Mouse (Mus musculus) left cerebral cortex, postnatal 14 days (tissue): ENCODE results near the gene Cga. TPM values are rescaled to one million over a fixed set of nuclear protein-coding genes. Genes with fewer than 3 reads are reported as not detected.
"Not testable (repeated sequence)": the region's sequence is repeated elsewhere in the genome, so short reads cannot be mapped to it uniquely, and the experiment has no call there.

Experiments
- DNase-seq, 2 experiments: peaks; one replicate each; pipeline ENCODE4 v3.0.0; 2021 to 2022; ENCODE audit warnings: low spot score in 2 of 2, mixed read lengths in 1 of 2
- intact Hi-C: fragments of 180-260 bp; cut with DNase I; formaldehyde crosslinking; loops from one replicate; pipeline ENCODE4 v1.15.1; 2025
- total RNA-seq, 2 experiments: library from RNA; stranded (reverse); gene quantifications; 2 replicates each; pipeline ENCODE4 v1.2.3; 2021

Gene Cga
- total RNA-seq, 2 experiments from 2014 or later = not detected

- intact Hi-C loops = no loop called here
- no peak for DNase-seq
Measured at GRCm38 (mm10) chr4:34887295-34887694, 6.3 kb upstream of the Cga start.

DNA sequence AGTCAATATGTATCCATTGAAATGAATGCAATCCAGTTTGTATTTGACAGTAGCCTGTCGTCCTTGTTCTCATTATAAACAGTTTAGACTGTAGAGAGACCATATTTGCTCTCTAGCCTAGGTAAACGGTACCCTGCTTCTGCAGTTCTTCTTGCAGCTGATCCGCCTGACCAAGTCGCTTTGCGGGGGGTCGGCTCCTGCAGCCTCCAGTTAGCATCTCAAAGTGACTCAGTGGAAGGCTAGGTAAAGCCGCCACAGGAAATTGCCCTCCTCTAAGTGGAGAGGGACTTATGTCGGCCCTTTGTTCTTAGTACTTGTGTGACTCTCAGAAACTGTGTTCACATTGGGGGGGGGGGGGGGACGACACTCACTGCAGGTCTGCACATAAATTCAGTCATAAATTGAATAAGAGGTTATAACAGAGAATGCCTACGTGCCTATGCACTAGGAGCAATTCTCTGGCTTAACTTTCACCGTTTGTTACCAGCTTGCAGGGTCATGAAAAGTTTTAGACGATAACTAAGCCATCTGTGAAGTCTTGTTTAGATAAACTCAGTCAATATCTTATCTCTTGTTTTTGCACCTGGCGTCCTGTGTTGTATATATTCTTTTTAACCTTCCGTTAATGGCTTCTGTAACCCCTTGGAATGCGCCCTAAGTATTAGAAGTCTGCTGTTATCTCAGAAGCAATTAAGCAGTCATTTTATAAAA, 4.3 kb upstream of the Cga start:
- no peak for DNase-seq

GRCm38 (mm10) chr4:34889812-34890185, 3.8 kb upstream of the Cga start:
- intact Hi-C loops = no loop called here

More for the DNA sequence above, 4.3 kb upstream of the Cga start:
- intact Hi-C loops = no loop called here

DNA sequence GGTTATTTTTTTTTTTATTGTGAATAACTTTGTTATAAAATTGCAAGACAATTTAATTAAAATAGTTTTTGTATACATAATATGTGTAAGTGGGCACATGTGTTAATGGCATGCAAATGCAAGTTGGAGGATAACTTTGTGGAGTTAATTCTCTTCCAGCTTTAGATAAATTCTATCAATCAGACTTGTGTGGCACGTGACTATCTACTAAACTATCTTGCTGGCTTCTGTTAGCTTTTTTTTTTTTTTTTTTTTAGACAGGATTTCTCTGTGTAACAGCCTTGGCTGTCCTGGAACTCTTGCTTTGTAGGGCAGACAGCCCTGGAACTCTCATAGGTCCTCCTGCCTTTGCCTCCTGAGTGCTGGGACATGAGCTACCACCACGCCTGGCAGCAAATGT, 4.9 kb downstream of the Cga start:
- no peak for DNase-seq
- intact Hi-C loops = no loop called here

More at GRCm38 (mm10) chr4:34889812-34890185, 3.8 kb upstream of the Cga start:
- no peak for DNase-seq

- intact Hi-C loops = no loop called here
- DNase-seq = no peak
Measured at GRCm38 (mm10) chr4:34899322-34899721, 5.7 kb downstream of the Cga start.

DNA sequence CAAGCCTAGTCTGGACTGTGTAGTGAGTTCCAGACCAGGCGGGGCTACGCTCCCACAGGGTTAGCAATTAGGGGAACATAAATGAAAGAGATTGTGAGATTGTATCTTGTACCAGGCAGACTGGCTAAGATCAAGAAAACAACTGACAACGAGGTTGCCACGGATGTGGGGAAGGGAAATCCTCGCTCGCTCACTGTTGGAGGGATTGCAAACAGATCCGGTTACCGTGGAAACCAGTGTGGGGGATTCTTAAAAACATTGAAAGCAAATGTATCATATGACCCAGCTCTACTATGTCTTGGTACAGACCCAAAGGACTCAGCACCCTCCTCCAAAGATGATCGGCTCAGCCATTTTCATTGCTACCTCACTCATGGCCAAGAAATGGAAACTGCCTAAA, 6.6 kb downstream of the Cga start:
- peak; percentile 54 to 75 for DNase-seq
- intact Hi-C loops = no loop called here

DNA sequence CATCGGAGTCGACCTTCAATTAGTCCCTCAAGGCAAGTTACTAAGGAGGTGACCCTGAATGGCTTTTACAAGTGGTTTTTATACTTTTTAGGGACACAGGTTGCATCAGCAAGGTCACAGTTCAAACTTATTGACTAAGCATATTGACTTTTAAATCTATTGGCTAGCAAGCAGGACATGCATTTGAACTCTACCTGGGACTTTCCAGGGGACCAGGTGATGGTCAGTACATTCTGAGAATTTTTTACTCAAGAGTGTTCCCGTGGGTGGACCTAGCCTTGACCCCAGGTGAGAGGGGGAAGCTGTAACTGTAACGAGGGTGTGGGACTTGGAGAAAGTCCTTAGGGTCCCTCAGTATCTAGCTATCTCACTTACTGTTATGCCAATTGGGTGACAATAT, 7.6 kb downstream of the Cga start:
- intact Hi-C loops = no loop called here
- no peak for DNase-seq

DNA sequence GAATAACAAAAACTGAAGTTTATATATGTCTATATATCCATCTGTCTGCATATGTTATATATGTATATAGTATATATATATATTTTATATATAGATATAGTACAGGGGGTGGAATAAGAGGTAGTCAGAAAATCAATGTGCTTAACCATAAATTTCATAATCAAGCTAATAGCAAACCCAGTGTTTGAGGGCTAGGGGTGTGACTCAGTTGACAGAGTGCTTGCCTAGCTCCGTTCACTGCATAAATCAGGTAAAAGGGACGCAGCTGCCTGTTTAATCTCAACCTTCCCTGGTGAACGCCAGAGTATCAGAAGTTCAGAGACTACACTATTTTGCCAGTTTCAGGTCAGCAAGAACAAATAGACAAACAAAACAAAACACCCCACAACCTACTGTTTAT, 8.0 kb downstream of the Cga start:
- intact Hi-C loops, DNase-seq: not testable (repeated sequence)

- intact Hi-C loops = no loop called here
- DNase-seq = no peak
Measured at GRCm38 (mm10) chr4:34905396-34905795, 11.8 kb downstream of the Cga start.

- no peak for DNase-seq
- intact Hi-C loops = no loop called here
Measured at GRCm38 (mm10) chr4:34906151-34906550, 12.6 kb downstream of the Cga start.

DNA sequence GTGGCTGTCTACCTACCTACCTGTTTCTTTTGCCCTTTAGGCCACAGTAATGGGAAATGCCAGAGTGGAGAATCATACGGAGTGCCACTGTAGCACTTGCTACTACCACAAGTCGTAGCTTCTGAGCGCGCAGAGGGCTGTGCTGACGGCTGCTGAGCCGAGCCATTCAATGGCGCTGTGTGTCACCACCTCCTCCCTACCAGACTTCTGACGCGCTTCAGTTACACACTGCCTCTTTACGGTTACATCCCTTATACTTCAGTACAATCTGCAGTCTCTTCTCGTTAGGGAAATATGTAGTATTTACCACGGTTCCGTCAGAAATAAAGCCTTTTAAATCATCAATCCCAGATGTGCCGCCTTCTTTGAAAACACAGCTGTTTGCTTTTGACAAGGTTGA, 13.4 kb downstream of the Cga start:
- DNase-seq = peak in 1 of 2 experiments; percentile 15
- intact Hi-C loops = no loop called here

DNA sequence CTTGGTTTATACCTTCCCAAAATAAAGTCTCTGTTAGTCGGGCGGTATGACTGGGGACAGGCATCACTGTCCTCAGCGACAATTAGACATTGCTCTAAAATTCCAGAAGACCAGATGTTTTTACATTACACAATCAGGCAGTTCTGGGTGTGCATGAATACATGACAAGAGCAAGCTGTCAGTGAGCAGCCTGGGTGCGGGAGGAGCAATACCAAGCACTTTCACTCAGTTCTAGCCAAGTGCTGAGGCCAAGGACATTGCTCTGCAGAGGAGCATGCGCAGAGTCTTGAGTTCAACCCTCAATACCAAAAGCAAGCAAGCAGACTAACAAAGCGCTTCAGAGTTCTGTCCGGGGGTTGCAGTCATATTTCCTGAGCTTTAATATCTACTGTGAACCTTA, 14.5 kb downstream of the Cga start:
- no peak for DNase-seq
- intact Hi-C loops = no loop called here

DNA sequence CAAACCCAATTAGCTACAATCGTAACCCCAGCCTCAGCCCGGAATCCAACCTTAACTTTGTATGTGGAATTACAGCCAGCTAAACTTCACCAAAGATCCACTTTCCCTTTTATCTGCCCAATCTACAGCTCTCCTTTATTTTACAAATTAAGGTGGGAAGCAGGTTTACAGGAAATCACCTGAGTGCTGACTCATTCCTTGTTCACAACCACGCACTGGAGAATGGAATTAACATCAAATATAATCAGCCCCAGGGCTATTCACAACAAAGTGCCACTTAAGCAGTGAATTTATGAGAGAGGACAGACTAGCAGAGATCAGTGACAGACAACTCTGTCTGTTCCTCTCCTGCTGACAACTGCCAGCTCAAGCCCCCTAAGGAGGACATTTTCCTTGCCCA, 17.8 kb downstream of the Cga start:
- intact Hi-C loops = no loop called here
- no peak for DNase-seq

GRCm38 (mm10) chr4:34912171-34912570, 18.6 kb downstream of the Cga start:
- intact Hi-C loops = no loop called here
- DNase-seq = no peak

DNA sequence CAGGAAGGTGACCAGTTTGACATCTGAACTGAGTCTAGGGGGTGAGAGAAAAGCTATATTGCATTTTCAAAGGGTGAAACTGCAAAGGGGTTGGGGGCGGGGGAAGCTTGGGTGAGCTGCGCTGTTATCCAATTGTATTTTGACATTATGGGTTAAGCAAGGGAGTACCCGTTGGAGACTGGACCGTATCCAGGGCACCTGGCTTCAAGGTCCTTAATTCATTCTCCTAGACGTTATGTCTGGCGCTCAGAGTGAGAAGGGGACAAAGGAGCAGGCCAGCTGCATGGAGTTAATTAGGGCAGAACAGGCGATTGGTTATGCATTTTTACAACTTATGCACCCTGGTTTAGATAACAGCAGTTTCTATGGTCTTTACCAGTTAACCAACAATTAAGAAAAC, 23.8 kb downstream of the Cga start:
- intact Hi-C loops = no loop called here
- no peak for DNase-seq

DNA sequence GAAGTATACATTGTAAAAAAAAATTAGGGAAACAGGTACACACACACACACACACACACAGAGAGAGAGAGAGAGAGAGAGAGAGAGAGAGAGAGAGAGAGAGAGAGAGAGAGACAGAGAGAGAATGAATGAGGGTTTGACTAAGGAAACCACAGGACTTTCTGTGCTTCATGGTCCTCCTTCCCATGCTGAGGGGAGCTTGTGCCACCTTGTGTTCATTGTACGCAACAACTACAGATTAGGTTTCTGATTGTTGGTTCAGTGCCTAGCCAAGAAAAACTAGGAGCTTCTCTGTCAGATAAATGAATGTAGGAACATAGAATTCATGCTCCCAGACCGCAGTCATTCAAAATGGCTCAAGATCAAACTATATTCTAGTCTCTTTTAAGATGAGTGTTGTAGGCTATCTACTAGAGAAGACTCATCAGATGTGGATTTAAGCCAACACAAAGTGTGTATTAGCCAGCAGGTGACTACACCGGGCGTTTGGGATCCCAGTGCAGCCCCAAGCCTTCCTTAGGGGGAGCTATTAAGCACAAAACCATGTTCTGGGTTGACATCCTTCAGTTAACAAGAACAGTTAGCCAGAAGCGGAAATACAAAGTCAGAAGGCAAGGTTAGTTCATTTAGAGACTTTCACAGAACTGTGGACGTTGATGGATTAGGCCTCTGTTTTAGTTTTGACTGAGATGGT, 28.7 kb downstream of the Cga start:
- intact Hi-C loops = loop anchor here (5.0 kb wide), 1 partner anchor 135 kb away; no protein-coding TSS in a partner anchor
- peak; percentile 72 to 74 for DNase-seq

DNA sequence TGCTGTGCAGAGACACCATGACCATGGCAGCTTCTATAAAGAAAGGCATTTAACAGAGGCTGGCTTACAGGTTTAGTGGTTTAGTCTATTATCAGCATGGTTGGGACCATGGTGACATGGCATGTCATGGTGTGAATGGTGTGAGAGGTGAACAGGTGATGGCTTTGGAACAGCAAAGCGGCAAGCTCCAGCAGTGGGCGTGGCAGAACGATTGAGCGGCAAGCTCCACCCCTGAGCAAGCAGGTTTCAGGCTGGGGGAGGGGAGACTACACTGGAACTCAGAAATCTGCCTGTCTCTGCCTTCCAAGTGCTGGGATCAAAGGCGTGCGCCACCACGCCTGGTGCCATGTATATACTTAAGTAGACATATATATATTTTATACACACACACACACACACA, 34.8 kb downstream of the Cga start:
- intact Hi-C loops, DNase-seq: not testable (repeated sequence)

DNA sequence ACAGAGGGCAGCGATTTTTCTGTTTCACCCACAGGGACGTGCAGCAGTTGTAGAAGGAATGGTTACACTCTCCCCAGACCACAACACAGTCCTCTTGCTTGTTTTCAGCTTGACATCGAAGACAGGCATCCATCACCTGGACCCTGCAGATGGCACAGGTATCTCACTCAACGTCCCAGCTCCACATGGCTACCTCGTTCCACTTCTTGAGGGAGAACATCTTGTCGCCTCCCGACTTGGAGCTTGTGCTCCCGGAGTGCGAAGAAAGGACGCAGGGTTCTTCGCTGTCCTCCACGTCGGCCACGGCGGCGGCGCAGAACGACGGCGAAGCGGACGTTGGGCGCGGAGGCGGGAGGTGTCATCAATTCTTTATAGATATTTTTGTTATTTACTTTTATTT, 47.5 kb downstream of the Cga start:
- intact Hi-C loops = no loop called here
- DNase-seq = no peak

GRCm38 (mm10) chr4:34947181-34947580, 53.6 kb downstream of the Cga start:
- DNase-seq = no peak
- intact Hi-C loops = no loop called here

DNA sequence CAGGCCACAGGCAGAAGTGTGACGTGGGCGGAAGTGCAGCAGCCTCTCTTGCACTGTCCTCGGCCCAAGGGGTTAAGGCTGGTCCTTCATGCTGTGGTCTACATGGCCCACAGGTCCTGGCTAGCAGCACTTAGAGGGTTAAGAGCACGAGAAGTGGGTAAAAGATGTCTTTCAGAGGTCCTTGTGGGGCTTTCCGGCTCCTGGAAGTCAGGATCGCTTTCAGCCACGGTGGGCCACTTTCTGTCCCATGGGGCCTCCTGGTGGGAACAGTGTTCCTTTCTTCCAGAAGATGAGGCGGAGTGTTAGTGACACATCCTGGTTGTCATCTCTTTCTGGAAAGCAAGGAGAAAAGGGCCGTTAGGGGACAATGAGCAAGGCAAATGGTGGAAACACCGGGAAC, 60.1 kb downstream of the Cga start:
- intact Hi-C loops = no loop called here
- DNase-seq = no peak
